Mouse (Mus musculus) brown adipose tissue, adult 24 weeks (tissue): ENCODE results near the gene Oscar. TPM values are rescaled to one million over a fixed set of nuclear protein-coding genes. Genes with fewer than 3 reads are reported as not detected.
"Not testable (repeated sequence)": the region's sequence is repeated elsewhere in the genome, so short reads cannot be mapped to it uniquely, and the experiment has no call there.

Experiments
- H3K27ac ChIP-seq: fragments of 200-500 bp; replicated peaks from 2 replicates; pipeline ENCODE4 v1.5.1; 2012; ENCODE audit warnings: low read depth, mild to moderate bottlenecking, low read length
- H3K4me1 ChIP-seq: fragments of 200-500 bp; 2 replicates; pipeline ENCODE4 v1.6.1; 2012; ENCODE audit warnings: low read length, mixed read lengths; ENCODE audit not compliant: control insufficient read depth, insufficient read depth, insufficient read length
- H3K4me3 ChIP-seq: fragments of 200-500 bp; 2 replicates; pipeline ENCODE4 v1.5.1; 2012; ENCODE audit warnings: low read depth, mild to moderate bottlenecking, low read length, moderate library complexity; ENCODE audit not compliant: insufficient read depth
- polyA plus RNA-seq: library from polyadenylated mRNA; stranded (reverse); fragments of >200 nt; gene quantifications from 2 replicates; pipeline ENCODE4 v1.2.4, GENCODE M21; 2012; ENCODE audit not compliant: missing spikeins, insufficient read depth, insufficient read length

Oscar gene
- polyA plus RNA-seq, 1 experiment: not detected

- H3K4me3 ChIP-seq: no peak overlapping the region
- no peaks in the 10 kb centered on the region for H3K4me1 ChIP-seq
- H3K27ac ChIP-seq: no peak overlapping the region
Observed at GRCm38 (mm10) chr7:3591534-3591933, 24.4 kb downstream of the Oscar start.

GRCm38 (mm10) chr7:3590550-3590949, 25.4 kb downstream of the Oscar start:
- no peak overlapping the region for H3K27ac ChIP-seq
- no peak overlapping the region for H3K4me3 ChIP-seq
- no peaks in the 10 kb centered on the region for H3K4me1 ChIP-seq

- Histone ChIP-seq H3K4me1 (no peaks in the 10 kb centered on the region), H3K4me3 (no peak overlapping the region), H3K27ac (no peak overlapping the region)
Observed at GRCm38 (mm10) chr7:3587292-3587691, 28.7 kb downstream of the Oscar start.

- Histone ChIP-seq H3K4me3 (no peak overlapping the region), H3K4me1 (no peaks in the 10 kb centered on the region), H3K27ac (no peak overlapping the region)
Observed at GRCm38 (mm10) chr7:3586255-3586654, 29.7 kb downstream of the Oscar start.

- Histone ChIP-seq H3K27ac (no peak overlapping the region), H3K4me1 (no peaks in the 10 kb centered on the region), H3K4me3 (no peak overlapping the region)
Observed at GRCm38 (mm10) chr7:3585763-3586162, 30.2 kb downstream of the Oscar start.

- Histone ChIP-seq H3K4me3 (no peak overlapping the region), H3K4me1 (no peaks in the 10 kb centered on the region), H3K27ac (no peak overlapping the region)
Observed at GRCm38 (mm10) chr7:3580029-3580428, 35.9 kb downstream of the Oscar start.

- Histone ChIP-seq H3K4me1 (no peaks in the 10 kb centered on the region), H3K27ac (no peak overlapping the region), H3K4me3 (no peak overlapping the region; the same call in 1 of the 2 replicates)
Observed at GRCm38 (mm10) chr7:3578952-3579546, 36.9 kb downstream of the Oscar start.

GRCm38 (mm10) chr7:3578196-3578595, 37.8 kb downstream of the Oscar start:
- no peak overlapping the region; the same call in 1 of the 2 replicates for H3K4me3 ChIP-seq
- no peak overlapping the region for H3K27ac ChIP-seq

GRCm38 (mm10) chr7:3576354-3577124, 39.4 kb downstream of the Oscar start:
- no peaks in the 10 kb centered on the region for H3K4me1 ChIP-seq
- H3K27ac ChIP-seq: no peak overlapping the region
- no peak overlapping the region for H3K4me3 ChIP-seq

More at GRCm38 (mm10) chr7:3578196-3578595, 37.8 kb downstream of the Oscar start:
- H3K4me1 ChIP-seq: no peaks in the 10 kb centered on the region

- Histone ChIP-seq H3K4me1 (no peaks in the 10 kb centered on the region), H3K27ac (no peak overlapping the region), H3K4me3 (no peak overlapping the region)
Observed at GRCm38 (mm10) chr7:3574216-3574615, 41.7 kb downstream of the Oscar start.

- H3K27ac ChIP-seq: no peak overlapping the region
- no peaks in the 10 kb centered on the region for H3K4me1 ChIP-seq
- no peak overlapping the region for H3K4me3 ChIP-seq
Observed at GRCm38 (mm10) chr7:3571847-3572246, 44.1 kb downstream of the Oscar start.

GRCm38 (mm10) chr7:3570580-3570979, 45.4 kb downstream of the Oscar start:
- not testable (repeated sequence) for H3K4me1 ChIP-seq, H3K4me3 ChIP-seq

GRCm38 (mm10) chr7:3569725-3570124, 46.2 kb downstream of the Oscar start:
- no peaks in the 10 kb centered on the region for H3K4me1 ChIP-seq
- H3K27ac ChIP-seq: no peak overlapping the region
- no peak overlapping the region for H3K4me3 ChIP-seq

More at GRCm38 (mm10) chr7:3570580-3570979, 45.4 kb downstream of the Oscar start:
- H3K27ac ChIP-seq: not testable (repeated sequence)

- Histone ChIP-seq H3K4me3 (no peak overlapping the region), H3K4me1 (no peaks in the 10 kb centered on the region), H3K27ac (no peak overlapping the region)
Observed at GRCm38 (mm10) chr7:3567336-3567735, 48.6 kb downstream of the Oscar start.
